Mouse (Mus musculus) hindbrain, embryonic 13.5 days (tissue): Measurements from ENCODE around the gene Pdss2. TPM values are rescaled to one million over a fixed set of nuclear protein-coding genes. Genes with fewer than 3 reads are reported as not detected.
A peak's percentile ranks its signal among the peaks of the same experiment; 100 is the strongest.

Experiments
- ATAC-seq: fragments of 200-750 bp; cut with Nextera tagmentation; 2 replicates; pipeline ENCODE4 v1.8.0; 2017; ENCODE audit warnings: moderate TSS enrichment; ENCODE audit not compliant: low FRiP score
- H3K27ac ChIP-seq: fragments of 300-500 bp; sonication (generic); 2 replicates; pipeline ENCODE4 v1.5.1; 2015; ENCODE audit warnings: inconsistent platforms, mild to moderate bottlenecking, moderate library complexity
- H3K27me3 ChIP-seq: fragments of 300-500 bp; sonication (generic); 2 replicates; pipeline ENCODE4 v1.6.1; 2015; ENCODE audit warnings: mild to moderate bottlenecking, inconsistent platforms
- H3K36me3 ChIP-seq: fragments of 300-500 bp; sonication (generic); 2 replicates; pipeline ENCODE4 v1.6.1; 2015; ENCODE audit warnings: mild to moderate bottlenecking, inconsistent platforms
- H3K4me1 ChIP-seq: fragments of 300-500 bp; sonication (generic); replicated peaks from 2 replicates; pipeline ENCODE4 v1.6.1; 2015; ENCODE audit warnings: inconsistent platforms
- H3K4me2 ChIP-seq: fragments of 300-500 bp; sonication (generic); 2 replicates; pipeline ENCODE4 v1.6.1; 2015; ENCODE audit warnings: inconsistent platforms, mild to moderate bottlenecking, moderate library complexity
- H3K4me3 ChIP-seq: fragments of 300-500 bp; sonication (generic); 2 replicates; pipeline ENCODE4 v1.5.1; 2015; ENCODE audit warnings: mild to moderate bottlenecking, inconsistent platforms
- H3K9ac ChIP-seq: fragments of 300-500 bp; sonication (generic); 2 replicates; pipeline ENCODE4 v1.6.1; 2015; ENCODE audit warnings: mild to moderate bottlenecking, inconsistent platforms
- H3K9me3 ChIP-seq: fragments of 300-500 bp; sonication (generic); 2 replicates; pipeline ENCODE4 v1.6.1; 2016; ENCODE audit warnings: inconsistent platforms
- WGBS: fragments of 180-500 bp; shearing (Covaris S2); methylation state at CpG from one replicate; pipeline ENCODE4 v1.1.7; 2015; 5-methylcytosine and 5-hydroxymethylcytosine counted together
- polyA plus RNA-seq: library from polyadenylated mRNA; unstranded; fragments of >200 nt; fragmentation: Nextera tagmentation; extraction: Ambion mirVana; gene quantifications from 2 replicates; pipeline ENCODE4 v1.2.1, GENCODE M21; 2015

Gene Pdss2
- polyA plus RNA-seq, 1 experiment from 2014 or later = 16.0 TPM

DNA sequence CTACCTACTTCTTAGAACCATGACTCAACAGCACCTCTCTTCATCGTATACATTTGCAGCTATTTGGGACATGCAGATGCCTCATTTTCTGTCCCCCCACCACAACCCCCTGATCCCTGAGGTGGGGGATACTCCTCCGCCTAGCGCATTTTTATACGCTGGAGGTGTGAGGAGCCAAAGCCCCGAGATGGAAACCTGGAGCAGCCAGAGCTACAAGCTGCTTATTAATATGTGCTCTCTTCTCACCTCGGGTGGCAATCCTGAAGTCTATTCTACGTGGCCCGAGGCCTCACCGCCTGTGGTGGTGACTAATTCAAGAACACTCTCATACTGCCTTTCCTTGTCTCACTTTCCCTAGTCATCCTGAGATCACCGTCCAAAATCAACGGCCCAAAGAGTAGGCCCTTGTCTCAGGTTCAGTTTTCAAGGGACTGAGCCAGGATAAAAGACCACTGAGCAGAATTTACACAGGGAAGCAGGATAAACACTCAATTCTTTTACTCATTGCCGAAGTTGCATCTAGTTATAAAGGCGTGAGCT, 3.9 kb upstream of the Pdss2 start:
- Histone ChIP-seq H3K4me3 (no peak overlapping the region), H3K27ac (no peak overlapping the region), H3K36me3 (no peaks in the 10 kb centered on the region), H3K27me3 (no peaks in the 10 kb centered on the region), H3K4me1 (peaks cover 13% of the 10 kb centered on the region), H3K4me2 (no peak overlapping the region), H3K9me3 (no peaks in the 10 kb centered on the region), H3K9ac (no peak overlapping the region)
- WGBS = 91% methylated on average over 13 of the region's 13 CpGs
- no peak for ATAC-seq

DNA sequence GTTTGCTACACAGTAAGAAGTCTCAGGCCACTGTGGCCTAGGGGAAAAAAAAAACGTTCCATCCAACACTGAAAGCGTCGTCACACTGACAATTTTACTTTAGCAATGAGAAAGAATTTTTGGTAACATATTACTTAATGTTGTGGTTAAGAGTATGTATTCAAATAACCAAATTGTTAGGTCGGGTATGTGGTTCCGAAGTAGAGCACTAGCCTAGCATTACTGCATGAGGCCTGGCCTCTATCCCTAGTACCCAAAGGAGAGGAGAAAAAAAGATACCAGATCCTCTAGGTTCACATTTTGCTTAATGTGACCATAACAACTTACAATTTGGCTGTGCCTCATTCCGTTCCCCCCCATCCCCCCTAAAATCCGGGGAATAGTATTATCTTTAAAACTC, 807 bp upstream of the Pdss2 start:
- Histone ChIP-seq H3K27me3 (no peaks in the 10 kb centered on the region), H3K4me3 (peak overlapping the region; percentile 83), H3K36me3 (no peaks in the 10 kb centered on the region), H3K4me2 (peak overlapping the region; percentile 94), H3K9me3 (no peaks in the 10 kb centered on the region), H3K4me1 (peaks cover 13% of the 10 kb centered on the region), H3K27ac (peak overlapping the region; percentile 96), H3K9ac (peak overlapping the region; percentile 96)
- no peak for ATAC-seq
- 20% methylated on average over 7 of the region's 7 CpGs for WGBS

DNA sequence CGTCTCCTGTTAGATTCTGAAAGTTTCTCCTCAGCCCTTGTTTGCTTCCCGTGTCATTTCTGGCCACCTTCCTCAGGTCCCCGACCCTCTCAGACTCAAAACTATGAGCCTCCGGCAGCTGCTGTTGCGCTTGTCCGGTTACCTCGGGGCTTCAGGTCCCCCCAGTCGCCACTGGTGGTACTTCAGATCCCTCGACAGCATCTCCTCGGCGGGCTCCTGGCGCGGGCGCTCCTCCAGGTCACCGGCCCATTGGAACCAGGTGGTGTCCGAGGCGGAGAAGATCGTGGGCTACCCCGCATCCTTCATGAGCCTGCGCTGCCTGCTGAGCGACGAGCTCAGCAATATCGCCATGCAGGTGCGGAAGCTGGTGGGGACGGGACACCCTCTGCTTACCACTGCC, 373 bp downstream of the Pdss2 start:
- ATAC-seq = peak; percentile 58
- no peaks in the 10 kb centered on the region for H3K9me3 ChIP-seq
- H3K4me1 ChIP-seq = peaks cover 13% of the 10 kb centered on the region
- peak overlapping the region; percentile 96 for H3K9ac ChIP-seq
- H3K36me3 ChIP-seq = no peaks in the 10 kb centered on the region
- H3K27me3 ChIP-seq = no peaks in the 10 kb centered on the region
- peak overlapping the region; percentile 94 for H3K4me2 ChIP-seq
- peak overlapping the region; percentile 83 for H3K4me3 ChIP-seq
- peak overlapping the region; percentile 96 for H3K27ac ChIP-seq
- under 1% methylated on average over 25 of the region's 25 CpGs for WGBS

DNA sequence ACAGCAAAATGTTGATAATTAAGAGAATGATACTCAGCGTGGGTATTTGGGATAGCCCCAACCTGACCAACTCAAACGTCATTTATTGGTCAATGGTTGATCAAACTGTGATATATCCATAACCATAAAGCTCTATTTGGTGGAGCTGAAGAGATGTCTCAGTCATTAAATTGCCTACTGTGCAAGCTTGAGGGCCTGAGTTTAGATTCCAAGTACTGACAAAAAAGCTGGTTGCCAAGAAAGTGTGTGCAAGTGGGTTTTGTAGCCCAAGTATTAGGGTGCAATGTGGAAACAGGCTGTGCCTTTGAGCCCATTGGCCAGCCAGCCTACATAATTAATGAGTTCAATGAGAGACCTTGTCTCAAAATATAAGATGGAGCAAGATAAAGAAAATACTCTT, 2.1 kb downstream of the Pdss2 start:
- ATAC-seq = no peak
- 91% methylated on average over 2 of the region's 2 CpGs for WGBS
- peaks cover 13% of the 10 kb centered on the region for H3K4me1 ChIP-seq

DNA sequence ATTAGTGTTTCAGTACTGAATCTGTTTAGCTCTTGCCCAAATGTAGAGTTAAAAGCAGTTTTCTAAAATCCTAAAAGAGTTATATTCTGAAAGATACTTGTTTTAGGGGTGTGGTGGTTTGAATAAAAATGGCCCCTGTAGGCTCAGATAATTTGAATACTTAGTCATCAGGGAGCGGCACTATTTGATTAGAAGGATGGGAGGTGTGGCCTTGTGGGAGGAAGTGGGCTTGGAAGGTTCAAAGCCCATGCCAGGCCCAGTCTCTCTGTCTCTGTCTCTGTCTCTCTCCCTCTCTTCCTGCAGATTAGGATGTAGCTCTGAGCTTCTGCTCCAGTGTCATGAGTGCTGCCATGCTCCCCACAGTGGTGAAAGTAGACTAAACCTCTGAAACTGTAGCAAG, 5.1 kb downstream of the Pdss2 start:
- Histone ChIP-seq H3K4me3 (no peak overlapping the region), H3K27me3 (no peaks in the 10 kb centered on the region), H3K4me1 (peaks cover 8% of the 10 kb centered on the region), H3K9me3 (no peaks in the 10 kb centered on the region), H3K27ac (no peak overlapping the region), H3K4me2 (no peak overlapping the region), H3K36me3 (no peaks in the 10 kb centered on the region), H3K9ac (no peak overlapping the region)
- no peak for ATAC-seq
- WGBS = 96% methylated on average over 1 of the region's 1 CpGs

More for the DNA sequence above, 2.1 kb downstream of the Pdss2 start:
- Histone ChIP-seq H3K27me3 (no peaks in the 10 kb centered on the region), H3K4me2 (no peak overlapping the region), H3K9me3 (no peaks in the 10 kb centered on the region), H3K27ac (no peak overlapping the region), H3K9ac (no peak overlapping the region), H3K36me3 (no peaks in the 10 kb centered on the region), H3K4me3 (no peak overlapping the region)

DNA sequence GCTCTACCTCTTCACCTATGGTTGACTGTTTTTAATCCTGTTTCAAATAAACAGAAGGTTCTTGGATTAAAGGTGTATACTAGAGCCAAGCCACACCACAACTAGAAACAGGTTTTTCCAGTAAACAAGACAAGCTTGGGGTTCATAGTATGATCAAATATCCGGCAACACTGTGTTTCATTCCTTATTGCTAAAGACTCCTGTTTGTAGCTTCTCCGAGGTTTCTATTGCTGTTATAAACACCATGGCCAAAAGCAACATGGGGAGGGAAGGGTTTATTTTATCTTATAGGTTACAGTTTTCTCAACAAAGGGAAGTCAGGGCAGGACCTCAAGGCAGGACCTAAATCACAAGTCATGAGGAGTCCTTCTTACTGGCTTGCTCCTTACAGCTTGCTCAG, 8.0 kb downstream of the Pdss2 start:
- Histone ChIP-seq H3K36me3 (no peaks in the 10 kb centered on the region), H3K9ac (no peak overlapping the region), H3K4me1 (no peaks in the 10 kb centered on the region), H3K9me3 (no peaks in the 10 kb centered on the region), H3K27me3 (no peaks in the 10 kb centered on the region), H3K27ac (no peak overlapping the region), H3K4me3 (no peak overlapping the region), H3K4me2 (no peak overlapping the region)
- no peak for ATAC-seq
- WGBS = 98% methylated on average over 2 of the region's 2 CpGs

DNA sequence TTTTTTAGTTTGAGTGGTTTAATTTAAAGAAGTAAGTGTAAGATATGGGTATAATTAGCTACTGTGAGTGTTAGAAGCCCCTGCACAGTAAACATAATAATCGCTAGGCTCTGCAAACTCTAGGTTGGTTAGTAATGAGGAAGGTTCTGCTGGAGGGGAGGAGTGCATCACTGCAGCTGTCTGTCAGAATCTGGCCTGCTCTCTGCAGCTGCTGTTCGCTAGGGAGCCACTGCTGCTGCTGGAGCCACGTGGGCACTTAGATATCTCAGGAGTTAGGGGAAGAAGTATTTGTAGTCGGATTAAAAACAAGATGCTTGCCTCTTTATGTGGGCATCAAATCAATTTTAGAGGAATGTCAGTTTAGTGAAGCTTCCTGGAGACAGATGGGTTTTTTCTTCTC, 13.2 kb downstream of the Pdss2 start:
- ATAC-seq = no peak
- no peak overlapping the region for H3K27ac ChIP-seq
- no peaks in the 10 kb centered on the region for H3K27me3 ChIP-seq
- H3K9me3 ChIP-seq = 0 out of 2 replicates have a peak, but pooled peaks cover 2% of the 10 kb centered on the region
- no peaks in the 10 kb centered on the region for H3K36me3 ChIP-seq
- no peak overlapping the region for H3K4me2 ChIP-seq
- H3K9ac ChIP-seq = no peak overlapping the region
- no peak overlapping the region for H3K4me3 ChIP-seq
- no peaks in the 10 kb centered on the region for H3K4me1 ChIP-seq
- WGBS = 75% methylated on average over 4 of the region's 4 CpGs

DNA sequence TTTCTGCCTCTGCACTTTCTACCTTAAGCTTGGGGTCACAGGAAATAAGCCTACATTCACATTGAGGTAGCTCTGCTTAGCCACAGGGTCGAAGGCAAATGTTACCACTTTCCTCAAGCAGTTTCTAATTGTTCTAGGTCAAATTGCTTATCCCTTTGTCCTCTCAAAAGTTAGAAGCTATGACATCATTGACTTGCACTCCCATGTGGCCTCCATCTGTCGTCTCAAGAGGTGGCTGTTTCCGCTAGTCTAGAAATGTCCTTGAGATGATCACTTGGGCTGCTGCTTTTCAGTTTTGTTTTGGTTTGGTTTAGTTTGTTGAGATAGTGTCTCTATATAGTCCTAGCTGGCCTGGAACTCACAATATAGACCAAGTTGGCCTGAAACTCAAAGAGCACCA, 13.7 kb downstream of the Pdss2 start:
- H3K9ac ChIP-seq = no peak overlapping the region
- WGBS = 89% methylated on average over 3 of the region's 3 CpGs
- H3K4me1 ChIP-seq = no peaks in the 10 kb centered on the region
- H3K27ac ChIP-seq = no peak overlapping the region
- H3K36me3 ChIP-seq = no peaks in the 10 kb centered on the region
- H3K27me3 ChIP-seq = no peaks in the 10 kb centered on the region
- no peak overlapping the region for H3K4me2 ChIP-seq
- no peak for ATAC-seq
- no peak overlapping the region for H3K4me3 ChIP-seq
- peaks cover 7% of the 10 kb centered on the region; the same call in 1 of the 2 replicates for H3K9me3 ChIP-seq

DNA sequence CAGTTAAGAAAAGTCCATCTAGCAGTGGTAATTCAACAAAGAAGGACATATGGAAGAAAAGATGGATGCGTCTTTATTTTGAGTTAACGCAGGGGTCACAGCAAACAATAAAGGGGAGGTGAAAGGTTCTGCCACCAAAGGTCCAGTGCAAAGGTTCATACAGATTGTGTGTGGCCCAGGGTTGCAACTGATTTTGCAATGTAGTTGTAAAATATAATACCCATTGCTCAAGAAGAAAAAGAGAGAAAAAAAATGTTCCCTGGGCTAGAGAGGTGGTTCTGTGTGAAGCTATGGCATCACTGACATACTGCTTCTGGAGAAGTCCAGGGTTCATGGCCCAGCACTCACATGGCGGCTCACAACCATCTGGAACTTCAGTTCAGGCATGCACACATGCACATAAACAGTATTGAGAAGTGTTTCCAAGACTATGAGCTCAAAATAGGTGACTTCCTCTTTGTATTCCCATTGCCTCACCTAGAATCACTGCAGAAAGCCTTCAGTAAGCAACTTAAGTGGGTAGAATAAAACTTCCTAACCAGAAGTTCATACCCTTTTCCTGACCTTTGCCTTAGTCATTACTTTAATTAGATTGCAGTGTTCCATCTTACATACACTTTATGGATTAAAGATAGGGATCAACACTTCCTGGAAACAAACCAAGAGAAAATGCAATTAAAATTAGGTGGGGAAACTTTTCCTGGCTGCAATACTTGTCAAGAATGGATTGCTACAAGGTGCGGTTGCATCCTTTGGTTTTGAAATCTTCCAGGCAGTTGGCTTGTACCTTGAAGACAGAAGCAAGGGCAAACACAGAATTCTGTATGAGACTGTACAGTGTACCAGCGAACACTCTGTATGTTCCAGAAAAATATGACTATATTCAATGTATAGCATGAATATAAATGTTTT, 14.7 kb downstream of the Pdss2 start:
- no peaks in the 10 kb centered on the region for H3K36me3 ChIP-seq
- 90% methylated on average over 5 of the region's 5 CpGs for WGBS
- H3K9me3 ChIP-seq = peaks cover 7% of the 10 kb centered on the region; the same call in 1 of the 2 replicates
- H3K4me1 ChIP-seq = no peaks in the 10 kb centered on the region
- H3K27ac ChIP-seq = no peak overlapping the region
- H3K9ac ChIP-seq = no peak overlapping the region
- H3K4me2 ChIP-seq = no peak overlapping the region
- no peak for ATAC-seq
- no peak overlapping the region for H3K4me3 ChIP-seq
- no peaks in the 10 kb centered on the region for H3K27me3 ChIP-seq

DNA sequence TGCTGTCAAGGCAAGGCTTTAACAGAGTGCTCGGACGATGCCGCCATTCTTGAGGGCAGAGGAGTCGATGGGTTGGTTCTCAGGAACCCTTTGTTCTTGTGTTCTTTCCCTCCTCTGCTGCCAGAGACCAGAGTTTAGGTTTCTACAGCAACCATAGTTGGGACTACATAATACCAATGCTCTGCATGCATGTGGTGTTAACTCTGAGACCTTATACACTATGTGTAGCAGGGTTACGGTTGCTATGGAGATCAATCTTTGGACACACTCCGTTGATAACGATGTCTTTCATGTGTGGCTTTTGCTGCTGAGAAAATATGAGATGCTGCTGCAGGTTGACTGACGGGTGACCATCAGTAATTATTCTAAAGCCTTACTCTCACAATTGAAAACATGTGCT, 20.9 kb downstream of the Pdss2 start:
- Histone ChIP-seq H3K36me3 (no peaks in the 10 kb centered on the region), H3K9ac (no peak overlapping the region), H3K9me3 (peaks cover 7% of the 10 kb centered on the region; the same call in 1 of the 2 replicates), H3K4me1 (peaks cover 19% of the 10 kb centered on the region), H3K4me3 (no peak overlapping the region), H3K27ac (no peak overlapping the region), H3K27me3 (no peaks in the 10 kb centered on the region), H3K4me2 (no peak overlapping the region)
- ATAC-seq = no peak
- WGBS = 52% methylated on average over 8 of the region's 8 CpGs

DNA sequence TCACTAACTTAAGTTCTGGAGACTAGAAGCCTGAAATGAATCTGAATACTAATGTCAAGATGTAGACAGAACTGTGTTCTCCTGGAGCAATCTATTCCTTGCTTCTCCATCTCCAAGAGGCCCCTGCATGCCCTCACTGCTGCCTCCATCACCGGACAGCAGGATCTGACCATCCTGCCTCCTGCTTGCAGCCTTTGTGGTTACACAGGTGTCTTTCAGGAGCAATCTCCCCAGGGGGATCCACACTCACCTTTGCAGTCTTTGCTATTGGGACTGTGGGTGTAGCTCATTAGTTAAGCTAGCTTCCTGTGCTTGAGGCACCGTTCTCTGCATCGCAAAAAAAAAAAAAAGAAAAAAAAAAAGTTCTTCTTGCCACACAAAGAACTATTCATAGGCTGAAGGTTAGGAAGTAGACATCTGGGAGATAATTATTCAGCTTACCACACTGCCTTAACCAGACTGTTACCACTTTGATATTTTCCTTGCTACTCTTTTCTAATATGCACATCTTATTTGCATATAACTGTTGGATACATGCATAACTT, 23.0 kb downstream of the Pdss2 start:
- Histone ChIP-seq H3K4me2 (no peak overlapping the region), H3K4me1 (peaks cover 19% of the 10 kb centered on the region), H3K9me3 (peaks cover 7% of the 10 kb centered on the region; the same call in 1 of the 2 replicates), H3K27ac (no peak overlapping the region), H3K9ac (no peak overlapping the region), H3K4me3 (no peak overlapping the region), H3K36me3 (no peaks in the 10 kb centered on the region), H3K27me3 (no peaks in the 10 kb centered on the region)
- 39% methylated on average over 3 of the region's 3 CpGs for WGBS
- no peak for ATAC-seq

DNA sequence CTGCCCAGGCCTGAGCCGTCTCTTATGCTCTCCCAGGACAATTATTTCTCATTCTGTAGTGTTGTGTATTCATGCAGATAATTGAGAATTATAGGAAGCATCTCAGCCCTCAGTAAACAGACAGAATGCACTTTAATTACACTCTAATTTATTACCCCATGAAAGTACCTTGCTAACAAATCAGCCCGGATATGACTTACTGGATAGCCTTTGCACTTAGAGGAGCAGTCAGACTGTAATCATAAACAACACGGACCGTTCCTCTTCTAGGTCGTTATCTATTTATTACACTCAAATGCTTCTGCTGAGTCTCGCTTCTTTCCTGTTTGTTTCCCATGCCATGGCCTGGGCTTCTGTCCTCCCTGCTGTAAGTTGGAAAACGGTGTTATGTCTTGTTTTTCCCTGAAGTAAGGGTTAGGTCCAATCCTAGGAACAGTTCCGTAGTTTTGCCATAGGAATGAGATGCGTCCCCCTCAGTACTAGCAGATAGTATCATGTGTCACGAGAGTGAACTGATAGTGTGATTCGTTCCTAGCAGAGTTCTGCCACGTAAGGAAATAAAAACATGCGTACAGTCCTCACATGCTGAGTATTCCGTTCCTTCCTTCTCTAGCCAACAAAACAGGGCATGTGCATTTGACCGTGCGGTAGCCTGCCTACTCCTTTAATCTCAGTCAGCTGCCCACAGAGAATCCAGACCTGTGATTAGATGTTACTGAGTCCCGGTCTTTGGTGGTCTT, 24.3 kb downstream of the Pdss2 start:
- no peak overlapping the region for H3K9ac ChIP-seq
- H3K27me3 ChIP-seq = no peaks in the 10 kb centered on the region
- no peak overlapping the region for H3K4me3 ChIP-seq
- no peak for ATAC-seq
- 65% methylated on average over 17 of the region's 17 CpGs for WGBS
- no peak overlapping the region for H3K27ac ChIP-seq
- H3K36me3 ChIP-seq = no peaks in the 10 kb centered on the region
- no peak overlapping the region for H3K4me2 ChIP-seq
- H3K9me3 ChIP-seq = no peaks in the 10 kb centered on the region
- peaks cover 19% of the 10 kb centered on the region for H3K4me1 ChIP-seq
